Mouse (Mus musculus) ES-E14 (cell line): ENCODE results near the gene Wdr60. TPM values are rescaled to one million over a fixed set of nuclear protein-coding genes. Genes with fewer than 3 reads are reported as not detected.

Experiments
- DNase-seq: peaks from one replicate; pipeline ENCODE4 v3.0.0-alpha.2; 2013; ENCODE audit warnings: low read depth, low spot score
- H3K27ac ChIP-seq: 2 replicates; pipeline ENCODE4 v1.5.1; 2012; ENCODE audit warnings: low read depth, mild to moderate bottlenecking, low read length, moderate library complexity, mixed read lengths; ENCODE audit not compliant: poor library complexity, insufficient read depth, severe bottlenecking
- H3K36me3 ChIP-seq: 2 replicates; pipeline ENCODE4 v1.6.1; 2012; ENCODE audit warnings: mild to moderate bottlenecking, low read length, moderate library complexity, mixed read lengths; ENCODE audit not compliant: control insufficient read depth, poor library complexity, insufficient read depth, severe bottlenecking
- H3K4me1 ChIP-seq, 2 experiments: fragments of 150-350 bp in 1 of 2; sonication (generic) in 1 of 2; 2 replicates each; pipeline ENCODE4 v1.6.1; 2012; ENCODE audit warnings: low read length in 2 of 2, mild to moderate bottlenecking in 1 of 2, mixed read lengths in 1 of 2; ENCODE audit not compliant: control insufficient read depth in 2 of 2, insufficient read depth in 2 of 2, poor library complexity in 1 of 2
- H3K4me3 ChIP-seq, 2 experiments: fragments of 150-350 bp in 1 of 2; sonication (generic) in 1 of 2; 2 replicates each; pipeline ENCODE4 v1.5.1; 2012; ENCODE audit warnings: low read length in 2 of 2, low read depth in 1 of 2, mild to moderate bottlenecking in 1 of 2, mixed read lengths in 1 of 2; ENCODE audit not compliant: insufficient read depth in 1 of 2, poor library complexity in 1 of 2, severe bottlenecking in 1 of 2
- H3K9ac ChIP-seq: 2 replicates; pipeline ENCODE4 v1.6.1; 2012; ENCODE audit warnings: low read depth, mild to moderate bottlenecking, low read length, mixed read lengths; ENCODE audit not compliant: poor library complexity, insufficient read depth, severe bottlenecking
- H3K9me3 ChIP-seq: fragments of 150-350 bp; sonication (generic); 2 replicates; pipeline ENCODE4 v1.6.1; 2012; ENCODE audit warnings: low read depth, mild to moderate bottlenecking, low read length; ENCODE audit not compliant: control insufficient read depth, insufficient read depth
- CHD2 ChIP-seq: IDR thresholded peaks from 2 replicates; pipeline ENCODE4 v1.6.1; 2014; ENCODE audit warnings: mild to moderate bottlenecking, low read depth, low read length, inconsistent platforms
- HCFC1 ChIP-seq: IDR thresholded peaks from 2 replicates; pipeline ENCODE4 v1.6.1; 2012; ENCODE audit warnings: low read length, inconsistent platforms, borderline replicate concordance; ENCODE audit not compliant: insufficient read depth
- MAFK ChIP-seq: IDR thresholded peaks from 2 replicates; pipeline ENCODE4 v1.6.1; 2014; ENCODE audit warnings: mild to moderate bottlenecking, low read depth, low read length, inconsistent platforms; ENCODE audit not compliant: insufficient read depth
- ZC3H11A ChIP-seq: IDR thresholded peaks from 2 replicates; pipeline ENCODE4 v1.6.1; 2012; ENCODE audit warnings: low read depth, mild to moderate bottlenecking, inconsistent platforms, low read length, borderline replicate concordance
- ZNF384 ChIP-seq: IDR thresholded peaks from 2 replicates; pipeline ENCODE4 v1.6.1; 2012; ENCODE audit warnings: low read depth, low read length, inconsistent platforms
- in situ Hi-C, 2 experiments: fragments of 600-800 bp; cut with MboI; formaldehyde crosslinking; loops; one replicate each; pipeline ENCODE4 v1.15.1; 2025; ENCODE audit warnings: low sequenced_read_pairs in 2 of 2, inconsistent platforms in 1 of 2; ENCODE audit not compliant: unreplicated experiment in 2 of 2
- total RNA-seq: library from RNA; depleted of rRNA; stranded (reverse); fragments of 300-350 nt; gene quantifications from 2 replicates; pipeline ENCODE4 v1.2.3, GENCODE M21; 2012; rRNA removed

Wdr60 gene
- 4.0 and 5.6 TPM in 2 replicates for total RNA-seq

- TF ChIP-seq ZNF384, result no peak
- peak; percentile 64; the same call in 1 of the 2 replicates for TF ChIP-seq HCFC1
- H3K4me3 ChIP-seq, result peak within 1 kb of the TSS; percentile 60
- no peaks in the 10 kb centered on the region for H3K9me3 ChIP-seq
- in situ Hi-C loops, result no loop called here
- peak; percentile 66 for DNase-seq
- H3K36me3 ChIP-seq, result no peaks in the 10 kb centered on the region
- H3K9ac ChIP-seq, result peak within 1 kb of the TSS; percentile 49
- H3K4me1 ChIP-seq, result no peaks in the 10 kb centered on the region
- H3K27ac ChIP-seq, result no peak within 1 kb of the TSS
These were observed at the start of gene Wdr60 for GRCm38 (mm10) chr12:116262555-116263341. TSS of gene Wdr60 (minus strand) at chr12:116263022.

GRCm38 (mm10) chr12:116308612-116309011 is 45.8 kb upstream of the Wdr60 start:
- no peak overlapping the region for H3K4me3 ChIP-seq
- H3K27ac ChIP-seq, result no peak overlapping the region
- no peak overlapping the region for H3K9ac ChIP-seq
- H3K4me1 ChIP-seq, result no peaks in the 10 kb centered on the region
- no peaks in the 10 kb centered on the region for H3K9me3 ChIP-seq
- DNase-seq, result no peak
- TF ChIP-seq HCFC1, result no peak
- TF ChIP-seq MAFK, result no peak
- no peak for TF ChIP-seq ZNF384
- no peak for TF ChIP-seq CHD2
- no peak for TF ChIP-seq ZC3H11A
- in situ Hi-C loops, result no loop called here
- no peaks in the 10 kb centered on the region for H3K36me3 ChIP-seq

GRCm38 (mm10) chr12:116307870-116308269 is 45.0 kb upstream of the Wdr60 start:
- in situ Hi-C loops, result no loop called here
- no peak overlapping the region for H3K27ac ChIP-seq
- no peaks in the 10 kb centered on the region for H3K4me1 ChIP-seq

GRCm38 (mm10) chr12:116306042-116306441 is 43.2 kb upstream of the Wdr60 start:
- H3K9ac ChIP-seq, result no peak overlapping the region
- H3K4me3 ChIP-seq, result no peak overlapping the region
- H3K27ac ChIP-seq, result no peak overlapping the region
- TF ChIP-seq CHD2 (no peak), MAFK (no peak), ZNF384 (no peak), ZC3H11A (no peak), HCFC1 (no peak)
- DNase-seq, result no peak
- in situ Hi-C loops, result no loop called here
- H3K36me3 ChIP-seq, result no peaks in the 10 kb centered on the region
- H3K4me1 ChIP-seq, result no peaks in the 10 kb centered on the region
- no peaks in the 10 kb centered on the region for H3K9me3 ChIP-seq

More at GRCm38 (mm10) chr12:116307870-116308269, 45.0 kb upstream of the Wdr60 start:
- Histone ChIP-seq H3K9ac (no peak overlapping the region), H3K4me3 (no peak overlapping the region), H3K36me3 (no peaks in the 10 kb centered on the region), H3K9me3 (no peaks in the 10 kb centered on the region)
- no peak for DNase-seq
- no peak for TF ChIP-seq CHD2
- TF ChIP-seq HCFC1, result no peak
- TF ChIP-seq ZNF384, result no peak
- no peak for TF ChIP-seq MAFK
- TF ChIP-seq ZC3H11A, result no peak

GRCm38 (mm10) chr12:116302181-116302580 is 39.4 kb upstream of the Wdr60 start:
- Histone ChIP-seq H3K4me1 (no peaks in the 10 kb centered on the region), H3K9ac (no peak overlapping the region), H3K27ac (no peak overlapping the region), H3K9me3 (no peaks in the 10 kb centered on the region), H3K4me3 (no peak overlapping the region), H3K36me3 (no peaks in the 10 kb centered on the region)
- in situ Hi-C loops, result no loop called here
- TF ChIP-seq ZNF384, result no peak
- no peak for TF ChIP-seq ZC3H11A
- TF ChIP-seq CHD2, result no peak
- no peak for TF ChIP-seq HCFC1
- TF ChIP-seq MAFK, result no peak
- DNase-seq, result no peak
